8 mouse cellular contexts compared by ENCODE assay signal in the genomic region with DNA sequence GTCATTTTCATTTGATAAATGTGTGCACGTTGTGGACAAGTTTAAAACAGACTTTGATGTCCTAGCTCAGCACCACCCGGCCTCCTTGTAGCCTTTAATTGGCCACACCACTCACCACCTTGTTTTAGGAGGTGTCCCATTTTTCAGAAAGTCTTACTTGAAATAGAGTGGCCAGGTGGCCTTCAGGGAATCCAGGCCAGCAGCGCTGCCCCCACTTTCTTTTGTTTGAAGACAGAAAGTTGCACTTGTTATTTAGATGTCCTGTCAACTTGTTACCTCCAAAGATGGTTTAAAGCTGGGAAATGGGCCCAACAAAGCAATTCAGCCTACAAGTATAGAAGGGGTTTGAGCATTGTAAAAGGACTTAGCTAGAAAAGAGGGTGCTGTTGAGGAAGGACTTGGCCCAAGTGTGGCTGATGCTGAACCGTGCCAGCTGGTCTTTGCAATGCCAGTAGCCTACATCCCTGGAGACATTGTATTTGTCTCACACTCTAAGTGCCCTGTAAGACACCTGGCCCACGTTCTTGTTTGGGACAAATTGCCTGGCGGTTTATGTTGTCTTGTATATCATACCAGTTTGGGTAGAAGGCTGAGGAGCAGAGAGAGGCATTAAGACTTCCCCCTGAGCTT. TPM values are rescaled to one million over a fixed set of nuclear protein-coding genes. Genes with fewer than 3 reads are reported as not detected.
DNase-seq lines count a peak whose midpoint lies in the region; ATAC-seq lines count a peak whose summit lies in the region.

No protein-coding gene starts in this region.

- no peak for ATAC-seq in forebrain, embryonic 13.5 days
- ATAC-seq in liver, embryonic 13.5 days (ENCODE audit: low read depth) = no peak

- H3K9me3 ChIP-seq in forebrain, embryonic 13.5 days (replicated peaks) = no peaks in the 10 kb centered on the region
- H3K9me3 ChIP-seq in liver, embryonic 13.5 days (replicated peaks) = no peaks in the 10 kb centered on the region

- peak overlapping the region; percentile 76 for H3K4me2 ChIP-seq in forebrain, embryonic 13.5 days
- peak overlapping the region; percentile 81 for H3K4me2 ChIP-seq in liver, embryonic 13.5 days

- H3K27ac ChIP-seq in forebrain, embryonic 13.5 days = peak overlapping the region; percentile 95
- H3K27ac ChIP-seq in liver, embryonic 13.5 days = peak overlapping the region; percentile 97

- peak overlapping the region; percentile 79 for H3K4me3 ChIP-seq in forebrain, embryonic 13.5 days
- H3K4me3 ChIP-seq in liver, embryonic 13.5 days (replicated peaks) = peak overlapping the region; percentile 85

- peaks cover 8% of the 10 kb centered on the region; the same call in 1 of the 2 replicates for H3K36me3 ChIP-seq in forebrain, embryonic 13.5 days (ENCODE audit: poor library complexity, severe bottlenecking)
- peaks cover 16% of the 10 kb centered on the region for H3K36me3 ChIP-seq in liver, embryonic 13.5 days

- intact Hi-C loops in left cerebral cortex, postnatal 14 days (cut with DNase I) = no loop called here

- 35% methylated on average over 6 of the region's 6 CpGs for WGBS in forebrain, embryonic 13.5 days
- 25% methylated on average over 6 of the region's 6 CpGs for WGBS in liver, embryonic 13.5 days (ENCODE audit: insufficient replicate concordance)

- peak; percentile 29 to 46 for DNase-seq in cerebellum, postnatal 10 days
- no peak for DNase-seq in cerebellum, adult 9-10 months
- DNase-seq in A20 (ENCODE audit: low read depth, low spot score) = peak; percentile 53
- no peak for DNase-seq in liver, embryonic 13.5 days
- no peak for DNase-seq in left cerebral cortex, postnatal 14 days (ENCODE audit: low spot score in 2 of 2)
- DNase-seq in spleen, postnatal 14 days (ENCODE audit: low spot score in 2 of 2) = no peak
- no peak for DNase-seq in urinary bladder, postnatal 14 days (ENCODE audit: low spot score)

- H3K27me3 ChIP-seq in forebrain, embryonic 13.5 days = no peaks in the 10 kb centered on the region
- H3K27me3 ChIP-seq in liver, embryonic 13.5 days = no peaks in the 10 kb centered on the region

- peak overlapping the region; percentile 89 for H3K9ac ChIP-seq in forebrain, embryonic 13.5 days
- peak overlapping the region; percentile 94 for H3K9ac ChIP-seq in liver, embryonic 13.5 days

- peaks cover 12% of the 10 kb centered on the region for H3K4me1 ChIP-seq in forebrain, embryonic 13.5 days
- peaks cover 50% of the 10 kb centered on the region for H3K4me1 ChIP-seq in liver, embryonic 13.5 days (replicated peaks)

RNA-seq across cellular contexts. Expression of gene Ccm2, which starts 1.1 kb away (rescaled TPM):
- 82.2 and 90.5 TPM in 2 replicates for polyA plus RNA-seq in forebrain, embryonic 13.5 days (2015; fragmentation: Nextera tagmentation; extraction: Ambion mirVana)
- 45.8 and 46.1 TPM in 2 replicates for polyA plus RNA-seq in liver, embryonic 13.5 days (2015; fragmentation: Nextera tagmentation; extraction: Ambion mirVana)
- total RNA-seq in left cerebral cortex, postnatal 14 days (2021) = 10 to 100 TPM; 54.3 to 54.4 TPM

RNA-seq across cellular contexts. Expression of gene Myo1g, which starts 27.0 kb away (rescaled TPM):
- 0.17 and 0.21 TPM in 2 replicates for polyA plus RNA-seq in forebrain, embryonic 13.5 days (2015; fragmentation: Nextera tagmentation; extraction: Ambion mirVana)
- 4.7 and 5.3 TPM in 2 replicates for polyA plus RNA-seq in liver, embryonic 13.5 days (2015; fragmentation: Nextera tagmentation; extraction: Ambion mirVana)
- under 1 TPM; 0.40 to 0.68 TPM for total RNA-seq in left cerebral cortex, postnatal 14 days (2021)

RNA-seq across cellular contexts. Expression of gene Nacad, which starts 58.0 kb away (rescaled TPM):
- polyA plus RNA-seq in forebrain, embryonic 13.5 days (2015; fragmentation: Nextera tagmentation; extraction: Ambion mirVana) = 50.1 and 62.2 TPM in 2 replicates
- polyA plus RNA-seq in liver, embryonic 13.5 days (2015; fragmentation: Nextera tagmentation; extraction: Ambion mirVana) = 5.0 and 5.7 TPM in 2 replicates
- total RNA-seq in left cerebral cortex, postnatal 14 days (2021) = 10 to 100 TPM; 59.0 to 61.0 TPM

Comparison
In these comparisons a context has a peak if more than half of its experiments do, and no peak if none do; other contexts are left out.
1. DNase-seq: peak in cerebellum, postnatal 10 days (2 of 2) and A20 (single experiment); none in cerebellum, adult 9-10 months (single experiment), liver, embryonic 13.5 days (single experiment), left cerebral cortex, postnatal 14 days (0 of 2), spleen, postnatal 14 days (0 of 2) and urinary bladder, postnatal 14 days (single experiment).